Mouse (Mus musculus): ENCODE results near the gene Mmp11. TPM values are rescaled to one million over a fixed set of nuclear protein-coding genes. Genes with fewer than 3 reads are reported as not detected.
A peak's percentile ranks its signal among the peaks of the same experiment; 100 is the strongest.
"Not testable (repeated sequence)": the region's sequence is repeated elsewhere in the genome, so short reads cannot be mapped to it uniquely, and the experiment has no call there.

Gene Mmp11
- polyA plus RNA-seq, 1 experiment = 5.3 TPM

DNA sequence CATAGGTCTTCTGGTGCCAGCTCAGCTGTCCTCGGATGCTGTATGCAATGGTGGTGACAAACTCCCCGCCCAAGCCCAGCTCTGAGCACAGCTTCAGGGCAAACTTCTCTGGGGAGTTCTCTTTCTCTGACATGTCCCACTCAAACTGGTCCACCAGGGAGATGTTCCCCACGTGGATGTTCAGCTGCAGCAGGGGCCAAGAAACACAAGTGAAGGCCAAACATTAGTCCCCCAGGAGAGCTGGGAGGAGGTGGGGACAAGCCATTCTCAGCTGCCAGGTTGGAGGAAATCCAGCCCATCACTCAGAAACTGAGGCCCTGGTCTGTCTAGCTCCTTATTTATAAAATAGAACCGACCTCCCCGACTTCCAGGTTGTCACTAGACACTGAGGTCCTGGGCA lies 31.9 kb downstream of the Mmp11 start:
- DNase-seq (ENCODE audit: low read depth, low spot score) = no peak
- WGBS = 80% methylated on average over 5 of the region's 5 CpGs

DNA sequence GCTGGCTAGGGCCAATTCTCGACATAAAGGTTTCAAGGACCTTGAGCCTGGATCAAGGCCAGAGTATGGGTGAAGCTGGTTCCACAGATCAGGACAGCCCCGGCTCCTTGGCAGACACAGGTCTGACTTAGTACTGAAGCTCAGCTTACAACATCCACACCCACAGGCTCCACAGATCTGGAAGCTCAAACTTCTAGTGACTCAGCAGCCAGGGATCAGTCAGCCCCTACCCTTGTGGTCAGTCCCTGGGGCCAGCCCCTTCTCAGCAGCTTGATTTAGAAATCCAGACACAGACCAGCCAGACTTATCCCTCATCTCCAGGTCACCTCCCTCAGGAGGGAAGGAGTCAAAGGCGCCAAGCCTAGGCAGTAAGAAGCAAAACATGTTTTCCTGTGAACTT lies 37.5 kb downstream of the Mmp11 start:
- 33% methylated on average over 3 of the region's 3 CpGs for WGBS
- no peak for DNase-seq (ENCODE audit: low read depth, low spot score)

DNA sequence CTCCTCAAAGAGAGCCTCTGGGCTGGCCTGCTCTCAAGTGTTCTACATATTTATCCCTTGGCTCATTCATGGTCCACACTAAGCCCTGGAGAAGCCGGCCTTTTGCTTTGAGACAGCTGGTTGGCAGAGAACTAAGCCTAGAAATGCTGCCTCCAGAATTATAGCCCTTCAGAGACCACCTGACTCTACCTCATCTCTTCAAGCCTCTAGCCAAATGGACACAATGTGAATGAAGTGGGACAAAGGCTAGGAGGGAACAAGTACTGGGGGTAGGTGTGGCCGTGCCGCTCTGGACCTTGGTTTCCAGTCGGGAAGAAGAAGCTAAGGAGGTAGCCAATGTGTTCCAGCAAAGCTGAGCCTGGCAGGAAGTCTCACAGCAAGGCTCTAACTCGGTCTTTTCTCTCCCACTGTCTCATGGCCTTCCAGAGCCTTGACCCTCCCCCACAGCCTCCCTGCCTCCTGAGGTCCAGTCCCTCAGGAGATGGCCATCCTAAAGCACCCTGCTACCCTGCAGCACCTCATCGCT lies 38.2 kb downstream of the Mmp11 start:
- DNase-seq (ENCODE audit: low read depth, low spot score) = no peak
- 57% methylated on average over 6 of the region's 6 CpGs for WGBS

DNA sequence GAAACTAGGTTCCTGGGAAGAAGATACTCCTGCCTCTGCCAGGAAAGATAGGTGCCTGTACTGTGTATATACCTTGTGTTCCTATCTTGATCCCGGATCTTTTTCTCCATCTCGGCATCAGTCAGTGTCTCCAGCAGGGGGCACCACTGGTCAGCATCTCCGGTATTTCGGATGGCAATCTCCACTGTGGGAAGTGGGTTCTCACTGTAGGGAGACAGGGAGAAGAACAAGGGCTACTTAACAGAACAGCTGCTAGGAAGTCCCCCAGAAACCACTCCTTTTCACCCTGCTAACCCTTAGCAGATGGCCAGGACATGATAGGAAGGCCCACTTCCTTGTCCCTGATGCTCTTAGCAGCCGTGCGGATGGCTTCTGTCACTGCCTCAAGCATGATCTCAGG lies 38.9 kb downstream of the Mmp11 start:
- WGBS = 37% methylated on average over 6 of the region's 6 CpGs
- no peak for DNase-seq (ENCODE audit: low read depth, low spot score)

DNA sequence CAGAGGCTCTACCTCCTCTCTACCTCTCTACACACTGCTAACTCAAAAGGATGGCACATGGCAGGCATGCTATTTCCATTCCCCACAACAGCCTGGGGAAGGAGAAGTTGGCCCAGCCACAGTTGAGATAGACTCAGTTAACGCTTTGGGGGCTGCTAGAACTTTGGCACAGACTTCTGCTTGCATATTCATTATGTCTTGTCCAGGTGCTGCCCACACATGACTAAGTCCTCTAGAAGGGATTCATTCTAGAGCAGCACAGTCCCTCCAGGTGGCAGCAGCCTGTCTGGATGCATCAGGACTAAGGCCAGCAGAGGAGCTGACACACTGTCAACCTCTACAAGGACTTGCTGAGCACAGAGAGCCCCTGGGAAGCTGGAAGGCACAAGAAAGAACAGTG lies 40.1 kb downstream of the Mmp11 start:
- DNase-seq (ENCODE audit: low read depth, low spot score) = no peak
- 90% methylated on average over 1 of the region's 1 CpGs for WGBS

DNA sequence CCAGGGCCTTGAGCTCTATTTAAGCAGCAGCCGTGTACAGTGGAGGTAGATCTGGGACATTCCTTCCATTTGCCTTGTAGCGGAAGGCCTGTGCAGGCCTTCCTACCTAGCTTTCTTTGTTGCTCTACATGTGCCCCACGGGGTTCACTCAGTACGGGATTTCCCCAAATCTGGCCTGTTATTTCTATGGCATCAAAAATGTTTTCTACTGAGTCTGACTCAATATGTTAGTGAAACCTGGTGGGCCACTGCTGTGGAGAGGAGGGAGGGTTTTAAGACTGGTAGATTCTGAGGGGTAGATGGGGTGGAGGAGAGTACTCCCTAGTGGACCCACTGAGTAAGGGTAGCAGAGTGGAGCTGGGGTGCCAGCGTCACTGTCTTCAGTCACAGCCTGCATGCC lies 40.6 kb downstream of the Mmp11 start:
- DNase-seq (ENCODE audit: low read depth, low spot score) = no peak
- WGBS = 93% methylated on average over 5 of the region's 5 CpGs

DNA sequence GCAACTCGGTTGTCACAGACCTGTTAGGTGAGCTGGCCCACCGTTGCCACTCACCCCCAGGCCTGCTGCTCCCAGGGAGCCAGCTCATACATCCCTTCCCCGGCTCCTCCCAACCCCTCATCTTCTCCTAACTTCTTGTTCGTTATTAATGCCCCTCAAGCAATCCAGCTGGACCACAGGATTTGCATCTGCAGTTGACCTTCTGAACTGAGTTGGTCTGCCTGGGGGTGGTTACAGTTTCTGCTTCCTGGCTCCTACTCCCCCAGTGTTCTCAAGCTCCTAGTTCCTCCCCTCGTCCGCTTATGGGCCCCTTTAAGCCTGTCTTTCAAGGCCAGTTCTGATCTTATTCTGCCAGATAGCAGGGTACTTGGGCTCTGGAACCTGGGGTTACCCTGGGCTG lies 41.7 kb downstream of the Mmp11 start:
- no peak for DNase-seq (ENCODE audit: low read depth, low spot score)
- WGBS = 78% methylated on average over 6 of the region's 6 CpGs

DNA sequence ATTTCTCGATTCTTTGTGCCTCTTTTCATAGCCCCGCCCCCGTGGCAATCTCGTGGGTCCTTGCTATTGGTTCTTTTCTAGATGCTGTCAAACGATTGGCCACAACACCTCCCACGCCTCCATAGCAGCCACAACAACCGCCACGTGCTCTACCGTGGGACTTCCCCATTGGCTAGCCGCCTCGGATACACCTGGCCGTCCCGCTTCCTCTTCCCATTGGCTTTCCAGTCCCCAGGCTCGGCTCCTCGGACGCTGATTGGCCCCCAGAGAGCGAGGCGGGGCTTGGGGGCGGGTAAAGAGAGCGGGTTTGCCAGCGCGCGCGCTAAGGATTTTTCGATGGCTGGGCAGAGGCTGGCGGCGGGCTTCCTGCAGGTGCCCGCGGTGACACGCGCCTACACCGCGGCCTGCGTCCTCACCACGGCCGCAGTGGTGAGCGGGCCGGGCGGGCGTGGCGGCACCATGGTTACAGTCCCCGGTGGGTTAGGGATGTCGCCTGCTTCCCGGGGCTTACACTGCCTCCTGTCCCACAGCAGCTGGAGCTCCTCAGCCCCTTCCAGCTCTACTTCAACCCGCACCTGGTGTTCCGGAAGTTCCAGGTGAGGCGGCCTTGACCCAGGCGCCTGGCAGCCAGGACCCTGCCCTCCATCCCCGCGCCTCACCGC lies 43.1 kb downstream of the Mmp11 start, which contains the start of gene Derl3:
Gene Derl3, plus strand, starts transcription at position 325 of the 662 bp plus-strand sequence.
- WGBS = 2% methylated on average over 51 of the region's 51 CpGs
- peak; percentile 90 for DNase-seq (ENCODE audit: low read depth, low spot score)

DNA sequence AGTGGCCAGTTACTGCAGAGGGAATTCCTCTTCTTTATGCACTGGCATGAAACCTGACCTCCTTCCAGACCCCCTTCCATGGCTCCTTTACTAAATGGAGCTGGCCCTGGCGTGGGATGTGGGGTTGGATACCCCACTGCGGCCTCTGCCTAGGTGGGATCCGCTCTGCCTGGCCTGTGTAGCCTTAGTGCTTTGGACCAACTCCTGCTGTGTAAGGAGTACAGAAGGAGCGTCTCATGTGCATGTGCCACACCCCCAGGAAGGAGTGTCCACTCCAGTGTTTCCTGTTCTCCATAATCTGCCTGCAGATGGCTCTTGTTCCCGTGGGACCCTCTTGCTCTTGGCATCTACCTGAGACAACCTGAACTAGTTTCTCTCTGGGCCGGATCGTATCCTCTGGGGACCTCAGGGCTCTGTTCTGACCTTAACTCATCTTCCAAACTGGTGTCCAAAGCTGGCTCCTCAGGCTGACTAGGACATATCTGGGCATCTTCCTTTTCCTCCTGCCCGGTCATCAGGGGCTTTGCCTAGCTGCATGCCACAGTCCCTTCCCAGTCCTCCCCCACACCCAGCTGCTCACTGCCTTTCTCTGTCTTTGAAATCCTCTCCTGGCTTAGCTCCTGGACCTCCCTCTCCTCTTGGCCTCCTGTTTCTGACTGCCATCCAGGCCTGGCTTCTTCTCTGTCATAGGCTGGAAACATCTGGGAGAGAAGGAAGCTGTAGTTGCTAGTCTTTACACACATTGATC lies 46.7 kb downstream of the Mmp11 start:
- 38% methylated on average over 8 of the region's 8 CpGs for WGBS
- DNase-seq (ENCODE audit: low read depth, low spot score) = no peak

DNA sequence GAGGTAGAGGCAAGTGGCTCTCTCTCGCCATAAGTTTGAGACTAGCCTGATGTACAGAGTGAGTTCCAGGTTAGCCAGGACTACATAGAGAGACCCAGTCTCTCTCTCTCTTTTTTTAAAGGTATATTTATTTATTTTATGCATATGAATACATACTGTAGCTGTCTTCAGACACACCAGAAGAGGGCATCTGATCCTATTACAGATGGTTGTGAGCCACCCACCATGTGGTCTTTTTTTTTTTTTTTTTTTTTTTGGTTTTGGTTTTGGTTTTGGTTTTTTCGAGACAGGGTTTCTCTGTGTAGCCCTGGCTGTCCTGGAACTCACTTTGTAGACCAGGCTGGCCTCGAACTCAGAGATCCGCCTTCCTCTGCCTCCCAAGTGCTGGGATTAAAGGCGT lies 48.8 kb downstream of the Mmp11 start:
- 72% methylated on average over 5 of the region's 5 CpGs for WGBS

DNA sequence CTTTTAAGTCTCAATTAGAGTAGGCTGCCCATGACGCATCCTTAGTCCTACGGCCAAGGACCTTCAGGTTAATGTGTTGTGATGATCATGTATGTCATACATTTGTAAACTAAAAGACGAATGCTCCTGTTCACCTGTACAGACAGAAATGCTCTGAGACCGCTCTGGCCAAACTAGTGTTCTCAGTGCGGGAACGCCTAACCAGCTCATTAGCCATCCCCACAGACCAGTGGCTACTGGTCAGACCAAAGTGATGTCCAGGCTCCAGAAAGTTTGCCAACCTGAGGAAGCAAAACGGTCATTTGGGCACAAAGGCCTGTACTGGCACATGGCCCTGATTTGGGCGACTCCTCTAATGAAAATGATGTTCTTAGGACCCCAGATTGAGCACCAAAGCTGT lies 51.6 kb downstream of the Mmp11 start:
- WGBS = 96% methylated on average over 8 of the region's 8 CpGs
- DNase-seq (ENCODE audit: low read depth, low spot score) = no peak

More for the DNA sequence above, 48.8 kb downstream of the Mmp11 start:
- DNase-seq (ENCODE audit: low read depth, low spot score) = not testable (repeated sequence)

DNA sequence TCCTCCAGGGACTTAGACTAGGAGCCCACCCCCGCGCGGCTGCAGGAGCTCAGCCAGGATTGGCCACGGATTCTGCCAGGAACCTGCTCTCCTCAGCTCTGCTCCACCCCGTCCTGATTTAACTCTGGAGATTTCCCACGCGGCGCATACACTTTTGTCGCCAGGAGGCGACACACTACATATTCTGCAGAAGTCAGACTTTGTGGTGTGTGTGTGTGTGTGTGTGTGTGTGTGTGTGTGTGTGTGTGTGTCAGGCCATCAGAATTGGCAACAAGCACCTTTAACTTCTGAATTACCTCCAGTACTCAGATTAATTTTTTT lies 53.1 kb downstream of the Mmp11 start:
- DNase-seq (ENCODE audit: low read depth, low spot score) = peak; percentile 37

DNA sequence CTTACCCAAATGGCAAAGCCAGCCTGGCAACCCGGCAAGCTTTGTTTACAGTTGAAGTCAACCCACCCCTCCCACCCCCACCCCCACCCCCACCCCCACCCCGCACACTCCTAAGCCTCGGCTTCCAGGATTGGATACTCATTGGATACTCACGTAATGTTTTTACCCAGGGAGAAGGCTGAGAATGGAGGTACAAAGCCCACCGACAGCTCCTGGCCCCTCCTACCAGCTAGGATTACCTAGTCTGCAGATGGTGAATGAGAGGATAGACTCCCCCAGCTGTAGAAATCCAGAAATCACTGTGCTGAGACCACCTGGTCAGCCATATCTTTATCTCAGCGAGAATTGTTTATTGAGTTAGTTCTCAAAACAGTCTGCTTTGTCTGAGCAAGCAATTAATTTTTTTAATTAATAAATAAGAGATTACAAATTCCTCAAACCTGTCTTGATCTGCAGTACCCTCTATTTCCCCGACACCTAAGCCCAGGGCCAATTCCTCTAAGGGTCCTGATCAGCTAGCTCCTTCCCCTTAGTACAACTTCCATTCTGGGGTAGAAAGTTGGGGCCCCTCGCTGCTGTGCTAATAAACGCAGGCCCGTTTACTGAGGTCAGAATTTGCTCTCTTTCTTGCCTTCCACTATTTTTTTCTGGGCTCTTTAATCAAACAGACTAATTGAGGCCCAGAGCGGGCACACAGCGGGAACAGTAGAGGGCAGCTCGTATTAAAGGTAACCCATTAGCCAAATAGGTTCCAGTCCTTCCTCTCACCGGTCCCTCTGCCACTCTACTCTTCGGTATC lies 53.7 kb downstream of the Mmp11 start:
- DNase-seq (ENCODE audit: low read depth, low spot score) = no peak
- 17% methylated on average over 15 of the region's 15 CpGs for WGBS

More for the DNA sequence above, 53.1 kb downstream of the Mmp11 start:
- WGBS = under 1% methylated on average over 10 of the region's 10 CpGs

DNA sequence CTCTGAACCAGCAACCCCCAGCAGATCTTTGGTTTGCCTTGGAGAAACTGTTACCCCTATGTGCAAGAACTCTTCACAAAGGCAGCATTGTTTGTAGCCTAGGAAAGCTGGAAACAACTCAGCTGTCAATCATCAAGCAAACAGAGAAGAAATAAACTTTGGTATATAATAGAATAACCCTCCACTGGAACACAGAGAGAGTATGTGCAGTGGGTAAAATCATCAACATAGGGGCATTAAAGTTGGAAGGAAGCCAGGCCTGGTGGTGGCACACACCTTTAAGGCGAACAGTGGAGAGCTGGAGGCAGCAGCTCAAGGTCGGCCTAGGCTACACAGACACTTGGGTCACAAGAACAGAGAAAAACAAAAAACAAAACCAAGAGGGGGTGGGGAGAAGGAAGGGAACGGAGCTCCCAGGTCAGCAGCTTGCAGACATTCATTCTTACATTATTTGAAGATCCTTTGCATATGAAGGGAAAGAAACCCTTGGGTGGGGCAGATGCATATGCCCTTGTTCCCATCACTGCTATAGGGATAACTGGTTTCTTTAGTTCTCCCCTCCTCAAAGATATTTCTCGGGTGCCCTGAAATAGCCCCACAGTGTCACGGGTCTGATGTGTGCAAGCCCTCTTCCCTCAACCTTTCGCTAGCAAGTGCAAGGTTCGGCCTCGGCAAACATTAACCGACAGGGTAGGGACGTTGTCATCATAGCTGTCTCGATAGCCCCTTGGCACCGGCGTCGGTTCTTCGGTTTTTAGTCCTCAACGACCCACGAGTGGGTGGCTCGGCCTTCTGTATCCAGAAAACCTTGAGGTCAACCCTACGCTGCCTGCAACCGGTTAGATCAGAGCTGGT lies 54.5 kb downstream of the Mmp11 start:
- DNase-seq (ENCODE audit: low read depth, low spot score) = no peak
- 20% methylated on average over 20 of the region's 20 CpGs for whole genome bisulfite sequencing

DNA sequence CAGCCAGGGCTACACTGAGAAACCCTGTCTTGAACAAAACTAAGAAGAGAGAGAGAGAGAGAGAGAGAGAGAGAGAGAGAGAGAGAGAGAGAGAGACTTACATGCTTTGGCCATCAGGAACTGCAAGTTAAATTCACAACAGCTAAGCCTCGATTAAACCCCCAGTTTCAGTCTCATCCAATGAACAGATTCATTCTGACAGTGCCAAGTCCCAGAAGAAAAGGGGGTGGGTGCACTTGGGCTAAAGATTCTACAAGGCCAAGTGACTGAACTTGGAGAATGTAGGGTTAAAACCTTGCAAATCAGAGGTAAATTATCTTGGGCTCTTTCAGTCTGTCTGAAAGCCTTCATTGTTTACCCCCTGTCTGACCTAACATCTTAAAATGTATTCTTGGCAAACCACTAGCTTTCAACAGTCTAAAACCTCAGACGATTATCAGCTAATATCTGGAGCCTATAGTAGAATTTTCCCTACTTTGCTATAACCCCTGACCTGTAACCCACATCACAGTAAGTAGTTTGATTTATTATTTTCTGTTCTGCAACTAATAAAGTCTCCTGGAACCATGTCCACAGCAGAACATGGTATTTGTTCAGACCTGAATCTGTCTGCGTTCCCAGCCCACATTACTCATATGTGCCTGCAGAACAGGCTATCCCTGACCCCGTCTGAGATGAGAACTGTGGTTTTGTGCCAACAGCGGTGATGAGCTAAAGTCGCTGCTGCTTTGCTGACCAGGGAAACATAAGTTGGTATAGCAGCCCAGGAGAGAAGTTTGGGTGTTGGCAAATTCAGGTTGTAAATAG lies 55.3 kb downstream of the Mmp11 start:
- 22% methylated on average over 6 of the region's 6 CpGs for WGBS
- no peak for DNase-seq (ENCODE audit: low read depth, low spot score)

DNA sequence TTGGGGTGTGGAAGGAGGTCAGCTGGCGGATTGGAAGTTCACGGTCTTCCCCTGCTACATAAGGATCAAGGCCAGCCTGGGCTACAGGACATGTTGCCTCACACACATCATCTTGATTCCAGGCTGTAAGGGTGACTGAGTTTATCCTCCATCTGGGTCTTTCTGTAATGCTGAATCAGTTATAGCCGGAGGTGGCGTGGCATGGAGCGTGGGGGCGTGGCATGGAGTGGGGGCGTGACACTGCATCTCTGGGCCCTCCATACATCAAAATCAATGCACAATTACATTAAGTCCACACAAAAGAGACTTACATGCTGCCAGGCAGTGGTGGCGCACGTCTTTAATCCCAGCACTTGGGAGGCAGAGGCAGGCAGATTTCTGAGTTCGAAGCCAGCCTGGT lies 55.9 kb downstream of the Mmp11 start:
- DNase-seq (ENCODE audit: low read depth, low spot score) = no peak
- 92% methylated on average over 10 of the region's 10 CpGs for WGBS

DNA sequence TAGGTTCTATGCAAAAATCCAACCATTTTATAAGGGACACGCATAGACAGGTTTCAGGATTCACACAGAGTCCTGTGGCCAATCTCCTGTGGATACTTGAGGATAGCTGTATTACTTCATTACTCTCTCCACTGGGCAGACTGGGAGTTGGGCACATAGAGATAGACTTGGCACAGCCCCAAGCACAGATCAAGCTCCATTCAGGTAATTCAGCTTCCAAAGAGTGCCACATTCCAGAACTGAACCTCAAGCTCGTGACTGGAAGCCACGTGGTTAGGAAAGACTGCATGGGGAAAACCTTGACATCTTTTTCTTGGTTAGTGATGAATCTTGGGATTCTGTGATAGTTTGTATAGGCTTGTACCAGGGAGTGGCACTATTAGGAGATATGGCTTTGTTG lies 57.5 kb downstream of the Mmp11 start:
- DNase-seq (ENCODE audit: low read depth, low spot score) = no peak

DNA sequence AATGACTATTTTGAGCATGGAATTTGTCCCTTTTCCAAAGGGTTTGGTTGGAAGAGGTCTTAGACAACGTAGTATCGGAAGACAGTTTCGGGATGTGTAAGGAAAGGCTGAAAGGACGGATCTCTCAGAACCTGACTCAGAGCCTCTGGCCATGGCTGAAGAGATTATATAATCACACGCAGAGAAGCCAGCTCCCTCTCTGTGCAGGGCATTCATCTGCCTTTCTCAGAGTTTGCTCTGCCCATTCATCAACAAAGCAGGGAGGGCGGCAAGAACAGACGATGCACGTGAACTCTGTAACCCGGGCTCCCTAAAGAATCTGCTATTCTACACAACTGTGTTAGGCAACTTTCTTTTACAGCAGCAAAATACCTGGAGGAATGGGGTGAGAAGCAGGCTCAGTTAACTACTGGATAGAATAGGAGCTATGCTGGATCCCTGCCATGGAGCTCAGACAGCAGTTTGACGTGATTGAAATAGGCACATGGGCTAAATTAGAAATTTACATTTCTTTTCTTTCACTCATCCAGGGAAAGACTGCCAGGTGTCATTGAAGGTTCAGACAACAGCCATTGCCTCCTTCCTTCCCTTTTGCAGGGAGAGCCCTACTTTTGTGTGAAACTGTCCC lies 62.6 kb downstream of the Mmp11 start:
- DNase-seq (ENCODE audit: low read depth, low spot score) = no peak
- 43% methylated on average over 10 of the region's 10 CpGs for WGBS

More for the DNA sequence above, 57.5 kb downstream of the Mmp11 start:
- WGBS = 61% methylated on average over 3 of the region's 3 CpGs
